Mouse (Mus musculus): Measurements from ENCODE around the gene Gm10320.

GRCm38 (mm10) chr13:98538587-98538986 is 46.8 kb upstream of the Gm10320 start:
- TF ChIP-seq POLR2A (IDR thresholded peaks at IDR 0.05; ENCODE audit: insufficient read length, low read depth) (no peak), POLR2AphosphoS2 (IDR thresholded peaks at IDR 0.05; ENCODE audit: insufficient read length, low read depth) (no peak), E2F4 (IDR thresholded peaks at IDR 0.05; ENCODE audit: insufficient read depth) (no peak), TCF3 (IDR thresholded peaks at IDR 0.05; ENCODE audit: insufficient read length, low read depth) (no peak), MYOD1 (IDR thresholded peaks at IDR 0.05; ENCODE audit: control insufficient read depth in 1 of 3, insufficient read length in 2 of 3, low read depth in 2 of 3) (no peak), MYOG (IDR thresholded peaks at IDR 0.05; ENCODE audit: control insufficient read depth in 1 of 3, insufficient read depth in 1 of 3, insufficient read length in 2 of 3, low read depth in 2 of 3) (no peak), MAX (IDR thresholded peaks at IDR 0.05; ENCODE audit: low read depth) (no peak), TCF12 (IDR thresholded peaks at IDR 0.05; ENCODE audit: insufficient read depth, poor library complexity, severe bottlenecking) (no peak), REST (IDR thresholded peaks at IDR 0.05; ENCODE audit: insufficient read depth, insufficient read length) (no peak), CEBPB (IDR thresholded peaks at IDR 0.05; ENCODE audit: insufficient read depth, poor library complexity, severe bottlenecking) (no peak), SRF (IDR thresholded peaks at IDR 0.05; ENCODE audit: control insufficient read depth, insufficient read length, low read depth) (no peak), USF1 (IDR thresholded peaks at IDR 0.05; ENCODE audit: low read depth) (no peak)
